Mouse (Mus musculus): ENCODE data around the gene Camsap1.

- peak; percentile 17; the same call in 1 of the 2 replicates for TF ChIP-seq CTCF (IDR thresholded peaks at IDR 0.05; ENCODE audit: extremely low read depth, insufficient read length, insufficient replicate concordance, low read depth, low read length)
- TF ChIP-seq POLR2A (IDR thresholded peaks at IDR 0.05; ENCODE audit: low read depth, low read length): no peak
These were observed 69.8 kb downstream of the Camsap1 start for GRCm38 (mm10) chr2:25913247-25913646.

Data from small intestine, adult 2 months (tissue).